Mouse (Mus musculus): Measurements from ENCODE around the gene Xdh. TPM values are rescaled to one million over a fixed set of nuclear protein-coding genes. Genes with fewer than 3 reads are reported as not detected.

Xdh gene
- polyA plus RNA-seq, 1 experiment from 2014 or later = 0.28 TPM

GRCm38 (mm10) chr17:73880286-73880685, 69.7 kb downstream of the Xdh start:
- Histone ChIP-seq H3K4me1 (ENCODE audit: control insufficient read depth, insufficient read depth, low read depth, low read length) (no peaks in the 10 kb centered on the region), H3K4me2 (ENCODE audit: low read length) (no peak overlapping the region), H3K27ac (ENCODE audit: low read depth, low read length) (no peak overlapping the region), H3K36me3 (ENCODE audit: control insufficient read depth, insufficient read depth, low read length) (no peaks in the 10 kb centered on the region), H3K9ac (ENCODE audit: low read depth, low read length) (no peak overlapping the region), H3K27me3 (replicated peaks; ENCODE audit: control insufficient read depth, insufficient read depth, low read length) (no peaks in the 10 kb centered on the region), H3K4me3 (ENCODE audit: low read length) (no peak overlapping the region), H3K9me3 (ENCODE audit: control insufficient read depth, low read length) (no peaks in the 10 kb centered on the region)
- no peak for ATAC-seq
- 89% methylated on average over 6 of the region's 6 CpGs for WGBS

- 87% methylated on average over 10 of the region's 10 CpGs for WGBS
Measured at GRCm38 (mm10) chr17:73879262-73879916, 70.6 kb downstream of the Xdh start.

GRCm38 (mm10) chr17:73875674-73876073, 74.3 kb downstream of the Xdh start:
- Histone ChIP-seq H3K27me3 (replicated peaks; ENCODE audit: control insufficient read depth, insufficient read depth, low read length) (no peaks in the 10 kb centered on the region), H3K4me2 (ENCODE audit: low read length) (no peak overlapping the region), H3K27ac (ENCODE audit: low read depth, low read length) (no peak overlapping the region), H3K9ac (ENCODE audit: low read depth, low read length) (no peak overlapping the region), H3K36me3 (ENCODE audit: control insufficient read depth, insufficient read depth, low read length) (no peaks in the 10 kb centered on the region), H3K4me1 (ENCODE audit: control insufficient read depth, insufficient read depth, low read depth, low read length) (no peaks in the 10 kb centered on the region), H3K9me3 (ENCODE audit: control insufficient read depth, low read length) (no peaks in the 10 kb centered on the region), H3K4me3 (ENCODE audit: low read length) (no peak overlapping the region)
- 93% methylated on average over 7 of the region's 7 CpGs for WGBS
- ATAC-seq = no peak

More at GRCm38 (mm10) chr17:73879262-73879916, 70.6 kb downstream of the Xdh start:
- Histone ChIP-seq H3K9ac (ENCODE audit: low read depth, low read length) (no peak overlapping the region), H3K27ac (ENCODE audit: low read depth, low read length) (no peak overlapping the region), H3K27me3 (replicated peaks; ENCODE audit: control insufficient read depth, insufficient read depth, low read length) (no peaks in the 10 kb centered on the region), H3K36me3 (ENCODE audit: control insufficient read depth, insufficient read depth, low read length) (no peaks in the 10 kb centered on the region), H3K9me3 (ENCODE audit: control insufficient read depth, low read length) (no peaks in the 10 kb centered on the region), H3K4me1 (ENCODE audit: control insufficient read depth, insufficient read depth, low read depth, low read length) (no peaks in the 10 kb centered on the region), H3K4me3 (ENCODE audit: low read length) (no peak overlapping the region), H3K4me2 (ENCODE audit: low read length) (no peak overlapping the region)
- no peak for ATAC-seq

DNA sequence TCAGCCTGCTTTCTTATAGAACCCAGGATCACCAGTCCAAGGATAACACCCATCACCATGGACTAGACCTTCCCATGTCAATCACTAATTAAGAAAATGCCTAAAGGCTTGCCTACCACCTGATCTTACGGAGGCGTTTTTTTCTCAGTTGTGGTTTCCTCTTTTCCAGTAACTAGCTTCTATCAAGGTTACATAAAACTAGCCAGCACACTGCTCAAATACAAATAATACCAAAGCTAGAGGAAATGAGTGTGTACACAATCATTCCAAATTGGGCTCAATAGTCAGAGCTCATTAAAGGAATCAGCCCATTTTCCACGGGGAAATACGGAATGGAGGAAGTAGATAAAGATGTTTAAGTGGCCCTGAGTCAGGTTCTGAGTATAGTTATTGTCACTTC, 74.7 kb downstream of the Xdh start:
- no peak overlapping the region for H3K4me3 ChIP-seq (ENCODE audit: low read length)
- no peaks in the 10 kb centered on the region for H3K9me3 ChIP-seq (ENCODE audit: control insufficient read depth, low read length)
- no peaks in the 10 kb centered on the region for H3K27me3 ChIP-seq (replicated peaks; ENCODE audit: control insufficient read depth, insufficient read depth, low read length)
- no peak overlapping the region for H3K27ac ChIP-seq (ENCODE audit: low read depth, low read length)
- H3K4me1 ChIP-seq (ENCODE audit: control insufficient read depth, insufficient read depth, low read depth, low read length) = no peaks in the 10 kb centered on the region
- no peak overlapping the region for H3K9ac ChIP-seq (ENCODE audit: low read depth, low read length)
- 91% methylated on average over 4 of the region's 4 CpGs for WGBS
- H3K4me2 ChIP-seq (ENCODE audit: low read length) = no peak overlapping the region
- ATAC-seq = no peak
- H3K36me3 ChIP-seq (ENCODE audit: control insufficient read depth, insufficient read depth, low read length) = no peaks in the 10 kb centered on the region

DNA sequence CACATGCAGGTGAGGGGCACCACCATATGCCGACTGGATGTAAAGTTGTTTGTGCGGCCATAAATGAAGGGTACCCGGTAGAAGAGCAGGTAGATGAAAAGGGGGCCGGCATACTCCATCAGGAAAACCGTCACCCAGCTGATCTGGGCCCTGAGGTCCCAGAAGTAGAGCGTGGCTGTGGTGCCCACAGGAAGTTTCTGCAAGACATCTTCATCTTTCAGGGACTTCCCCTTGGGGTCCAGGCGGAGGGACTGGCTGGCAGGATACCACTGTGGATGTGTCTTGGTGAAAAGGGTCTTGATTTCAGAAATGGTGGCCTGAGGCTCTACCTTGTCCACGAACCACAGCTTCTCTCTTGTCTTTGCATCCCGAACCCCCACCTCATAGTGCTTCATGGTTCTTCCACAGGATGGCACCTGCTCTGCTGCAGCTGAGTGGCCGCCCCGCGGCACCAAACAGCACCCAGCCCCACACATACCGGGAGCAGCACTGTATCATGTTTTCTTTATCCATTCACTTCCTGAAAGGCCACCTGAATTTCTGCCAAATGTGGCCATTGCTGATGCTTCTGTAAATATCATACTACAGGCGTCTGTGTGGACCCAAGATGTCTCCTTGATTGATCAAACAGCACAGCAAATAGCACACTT, 78.9 kb downstream of the Xdh start:
- no peaks in the 10 kb centered on the region for H3K27me3 ChIP-seq (replicated peaks; ENCODE audit: control insufficient read depth, insufficient read depth, low read length)
- no peak for ATAC-seq
- no peak overlapping the region for H3K9ac ChIP-seq (ENCODE audit: low read depth, low read length)
- H3K4me3 ChIP-seq (ENCODE audit: low read length) = no peak overlapping the region
- H3K4me1 ChIP-seq (ENCODE audit: control insufficient read depth, insufficient read depth, low read depth, low read length) = no peaks in the 10 kb centered on the region
- H3K4me2 ChIP-seq (ENCODE audit: low read length) = no peak overlapping the region
- H3K36me3 ChIP-seq (ENCODE audit: control insufficient read depth, insufficient read depth, low read length) = no peaks in the 10 kb centered on the region
- H3K27ac ChIP-seq (ENCODE audit: low read depth, low read length) = no peak overlapping the region
- 93% methylated on average over 14 of the region's 14 CpGs for WGBS
- H3K9me3 ChIP-seq (ENCODE audit: control insufficient read depth, low read length) = no peaks in the 10 kb centered on the region

DNA sequence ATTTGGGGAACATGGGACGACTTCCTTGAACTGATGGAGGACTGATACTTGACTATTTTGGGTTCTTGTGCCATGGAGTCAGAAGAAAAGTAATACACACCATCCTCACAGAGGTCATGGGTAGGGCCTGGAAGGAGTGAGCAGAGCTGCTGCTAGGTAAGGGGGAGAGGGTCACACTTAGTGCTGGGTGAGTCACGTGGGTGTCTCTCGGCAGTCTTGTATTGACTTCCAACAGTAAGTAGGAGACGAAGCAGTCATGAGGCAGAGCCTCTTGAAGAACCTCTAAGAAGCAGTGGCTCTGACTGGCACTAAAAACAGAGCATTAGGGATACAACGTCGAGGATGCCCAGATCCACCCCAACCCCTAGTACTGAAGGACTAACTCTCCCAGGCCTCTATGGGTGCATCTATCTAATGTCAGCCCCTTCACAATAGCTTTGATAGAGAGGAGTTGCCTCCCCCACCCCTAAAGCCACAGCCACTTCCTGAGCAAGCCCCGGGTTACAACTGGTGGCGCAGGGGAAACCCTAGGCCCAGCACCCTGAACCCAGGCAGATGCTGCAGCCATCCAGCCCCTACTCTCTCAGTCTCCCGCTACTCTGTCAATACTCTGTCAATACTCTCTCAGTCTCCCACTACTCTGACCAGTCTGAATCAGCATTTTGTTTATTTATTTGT, 80.8 kb downstream of the Xdh start:
- H3K4me3 ChIP-seq (ENCODE audit: low read length) = no peak overlapping the region
- WGBS = 97% methylated on average over 9 of the region's 9 CpGs
- no peak for ATAC-seq
- no peak overlapping the region for H3K27ac ChIP-seq (ENCODE audit: low read depth, low read length)
- no peak overlapping the region for H3K9ac ChIP-seq (ENCODE audit: low read depth, low read length)
- no peaks in the 10 kb centered on the region for H3K9me3 ChIP-seq (ENCODE audit: control insufficient read depth, low read length)
- H3K36me3 ChIP-seq (ENCODE audit: control insufficient read depth, insufficient read depth, low read length) = no peaks in the 10 kb centered on the region
- no peaks in the 10 kb centered on the region for H3K4me1 ChIP-seq (ENCODE audit: control insufficient read depth, insufficient read depth, low read depth, low read length)
- no peak overlapping the region for H3K4me2 ChIP-seq (ENCODE audit: low read length)
- H3K27me3 ChIP-seq (replicated peaks; ENCODE audit: control insufficient read depth, insufficient read depth, low read length) = no peaks in the 10 kb centered on the region

DNA sequence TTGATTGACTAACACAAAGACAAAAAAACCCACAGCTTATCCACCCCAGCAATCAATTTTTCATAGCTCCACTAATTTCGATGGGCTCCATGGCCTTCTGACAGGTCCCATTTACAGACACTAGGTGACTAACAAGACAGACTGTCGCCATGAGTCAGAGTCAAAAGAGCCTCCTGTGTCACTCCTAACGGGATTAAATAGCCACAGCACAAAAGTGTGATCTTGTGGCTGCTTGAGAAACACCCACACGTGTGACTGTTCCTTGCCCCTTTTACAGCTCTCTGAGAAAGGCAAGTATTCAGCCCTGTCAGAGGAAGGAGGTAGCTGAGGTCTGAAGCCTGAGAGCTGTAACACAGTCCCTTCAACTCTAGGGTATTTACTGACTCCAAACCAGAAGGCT, 96.3 kb downstream of the Xdh start:
- Histone ChIP-seq H3K4me2 (ENCODE audit: low read length) (no peak overlapping the region), H3K4me1 (ENCODE audit: control insufficient read depth, insufficient read depth, low read depth, low read length) (no peaks in the 10 kb centered on the region), H3K9me3 (ENCODE audit: control insufficient read depth, low read length) (no peaks in the 10 kb centered on the region), H3K36me3 (ENCODE audit: control insufficient read depth, insufficient read depth, low read length) (no peaks in the 10 kb centered on the region), H3K27ac (ENCODE audit: low read depth, low read length) (no peak overlapping the region), H3K4me3 (ENCODE audit: low read length) (no peak overlapping the region), H3K9ac (ENCODE audit: low read depth, low read length) (no peak overlapping the region), H3K27me3 (replicated peaks; ENCODE audit: control insufficient read depth, insufficient read depth, low read length) (no peaks in the 10 kb centered on the region)
- 66% methylated on average over 4 of the region's 4 CpGs for WGBS
- no peak for ATAC-seq

GRCm38 (mm10) chr17:73853041-73853440, 97.0 kb downstream of the Xdh start:
- Histone ChIP-seq H3K27ac (ENCODE audit: low read depth, low read length) (no peak overlapping the region), H3K9ac (ENCODE audit: low read depth, low read length) (no peak overlapping the region)
- 80% methylated on average over 11 of the region's 11 CpGs for WGBS

GRCm38 (mm10) chr17:73847399-73847798, 102.6 kb downstream of the Xdh start:
- H3K4me1 ChIP-seq (ENCODE audit: control insufficient read depth, insufficient read depth, low read depth, low read length) = no peaks in the 10 kb centered on the region
- 87% methylated on average over 1 of the region's 1 CpGs for WGBS
- no peaks in the 10 kb centered on the region for H3K36me3 ChIP-seq (ENCODE audit: control insufficient read depth, insufficient read depth, low read length)
- H3K27ac ChIP-seq (ENCODE audit: low read depth, low read length) = no peak overlapping the region
- H3K9me3 ChIP-seq (ENCODE audit: control insufficient read depth, low read length) = no peaks in the 10 kb centered on the region
- no peak overlapping the region for H3K9ac ChIP-seq (ENCODE audit: low read depth, low read length)
- H3K4me2 ChIP-seq (ENCODE audit: low read length) = no peak overlapping the region
- no peak for ATAC-seq
- no peaks in the 10 kb centered on the region for H3K27me3 ChIP-seq (replicated peaks; ENCODE audit: control insufficient read depth, insufficient read depth, low read length)
- no peak overlapping the region for H3K4me3 ChIP-seq (ENCODE audit: low read length)

More at GRCm38 (mm10) chr17:73853041-73853440, 97.0 kb downstream of the Xdh start:
- no peaks in the 10 kb centered on the region for H3K9me3 ChIP-seq (ENCODE audit: control insufficient read depth, low read length)
- no peaks in the 10 kb centered on the region for H3K36me3 ChIP-seq (ENCODE audit: control insufficient read depth, insufficient read depth, low read length)
- H3K4me1 ChIP-seq (ENCODE audit: control insufficient read depth, insufficient read depth, low read depth, low read length) = no peaks in the 10 kb centered on the region
- ATAC-seq = no peak
- H3K27me3 ChIP-seq (replicated peaks; ENCODE audit: control insufficient read depth, insufficient read depth, low read length) = no peaks in the 10 kb centered on the region
- H3K4me2 ChIP-seq (ENCODE audit: low read length) = no peak overlapping the region
- H3K4me3 ChIP-seq (ENCODE audit: low read length) = no peak overlapping the region
